Mouse (Mus musculus) CH12.LX (cell line): ENCODE results near the gene Sfxn3. TPM values are rescaled to one million over a fixed set of nuclear protein-coding genes. Genes with fewer than 3 reads are reported as not detected.

Experiments used
- DNase-seq: peaks from one replicate; pipeline ENCODE4 v3.0.0-alpha.2; 2013; ENCODE audit errors: extremely low read depth
- H3K27ac ChIP-seq: 2 replicates; pipeline ENCODE4 v1.5.1; 2012; ENCODE audit warnings: low read depth, mild to moderate bottlenecking, control low read depth, moderate library complexity; ENCODE audit not compliant: insufficient read depth
- H3K27me3 ChIP-seq: replicated peaks from 2 replicates; pipeline ENCODE3; 2012; ENCODE audit warnings: inconsistent platforms
- H3K36me3 ChIP-seq, 2 experiments: replicated peaks in 1 of 2; 2 replicates each; pipeline versions ENCODE3 to v1.6.1; 2012; ENCODE audit warnings: inconsistent platforms in 1 of 2, low read length in 1 of 2, mild to moderate bottlenecking in 1 of 2, mixed read lengths in 1 of 2, moderate library complexity in 1 of 2; ENCODE audit not compliant: control insufficient read depth in 1 of 2, insufficient read depth in 1 of 2
- H3K4me1 ChIP-seq, 2 experiments: 2 replicates each; pipeline ENCODE4 v1.6.1; 2012; ENCODE audit warnings: inconsistent platforms in 1 of 2, moderate library complexity in 1 of 2; ENCODE audit not compliant: insufficient read depth in 2 of 2, control insufficient read depth in 1 of 2
- H3K4me2 ChIP-seq: 2 replicates; pipeline ENCODE4 v1.6.1; 2012; ENCODE audit warnings: low read depth, mild to moderate bottlenecking, control low read depth; ENCODE audit not compliant: poor library complexity, insufficient read depth, severe bottlenecking
- H3K4me3 ChIP-seq, 3 experiments: fragments of 150-350 bp in 1 of 3; sonication (generic) in 1 of 3; replicated peaks in 1 of 3; 2 replicates each; pipeline versions ENCODE3 to v1.5.1; 2011 to 2012; ENCODE audit warnings: low read depth in 2 of 3, low read length in 2 of 3, mild to moderate bottlenecking in 2 of 3, moderate library complexity in 2 of 3, control low read depth in 1 of 3, improper control_type of control experiment in 1 of 3, inconsistent platforms in 1 of 3, mixed read lengths in 1 of 3; ENCODE audit not compliant: poor library complexity in 1 of 3
- H3K79me2 ChIP-seq: replicated peaks from 2 replicates; pipeline ENCODE4 v1.6.1; 2012; ENCODE audit warnings: mild to moderate bottlenecking, moderate library complexity; ENCODE audit not compliant: control insufficient read depth, poor library complexity, insufficient read depth, severe bottlenecking; ENCODE audit errors: extremely low read depth
- H3K9ac ChIP-seq: 2 replicates; pipeline ENCODE4 v1.6.1; 2012; ENCODE audit warnings: low read depth, mild to moderate bottlenecking, control low read depth, moderate library complexity; ENCODE audit not compliant: insufficient read depth
- H3K9me3 ChIP-seq: replicated peaks from 2 replicates; pipeline ENCODE3; 2012; ENCODE audit warnings: low read length, inconsistent platforms, mixed read lengths
- BHLHE40 ChIP-seq: IDR thresholded peaks from 2 replicates; pipeline ENCODE4 v1.6.1; 2011; ENCODE audit warnings: mild to moderate bottlenecking, low read depth, low read length, improper control_type of control experiment
- CHD1 ChIP-seq: IDR thresholded peaks from 2 replicates; pipeline ENCODE4 v1.6.1; 2012; ENCODE audit warnings: low read depth, low read length, improper control_type of control experiment, inconsistent platforms
- CHD2 ChIP-seq: IDR thresholded peaks from 2 replicates; pipeline ENCODE4 v1.6.1; 2011; ENCODE audit warnings: low read length, improper control_type of control experiment
- CTCF ChIP-seq, 2 experiments: IDR thresholded peaks in 1 of 2; conservative IDR thresholded peaks in 1 of 2; 2 replicates each; pipeline ENCODE4 v1.5.1; 2011 to 2012; ENCODE audit warnings: low read depth in 2 of 2, low read length in 2 of 2, improper control_type of control experiment in 1 of 2, inconsistent platforms in 1 of 2, mild to moderate bottlenecking in 1 of 2, moderate library complexity in 1 of 2
- E2F4 ChIP-seq: IDR thresholded peaks from 2 replicates; pipeline ENCODE4 v1.6.1; 2011; ENCODE audit warnings: low read depth, low read length, improper control_type of control experiment; ENCODE audit not compliant: insufficient replicate concordance
- ELF1 ChIP-seq: IDR thresholded peaks from 2 replicates; pipeline ENCODE4 v1.6.1; 2014; ENCODE audit warnings: low read depth, mild to moderate bottlenecking, inconsistent platforms, low read length, improper control_type of control experiment
- GABPA ChIP-seq: IDR thresholded peaks from 2 replicates; pipeline ENCODE4 v1.6.1; 2012; ENCODE audit warnings: low read depth, low read length, improper control_type of control experiment, inconsistent platforms; ENCODE audit not compliant: insufficient replicate concordance
- JUN ChIP-seq: IDR thresholded peaks from 2 replicates; pipeline ENCODE4 v1.6.1; 2011; ENCODE audit warnings: low read depth, mild to moderate bottlenecking, low read length, improper control_type of control experiment, moderate library complexity; ENCODE audit not compliant: insufficient read depth
- KAT2A ChIP-seq: IDR thresholded peaks from 2 replicates; pipeline ENCODE4 v1.6.1; 2012; ENCODE audit warnings: low read length, improper control_type of control experiment, inconsistent platforms; ENCODE audit not compliant: insufficient replicate concordance
- MAZ ChIP-seq: IDR thresholded peaks from 2 replicates; pipeline ENCODE4 v1.6.1; 2012; ENCODE audit warnings: low read depth, mild to moderate bottlenecking, inconsistent platforms, low read length, improper control_type of control experiment, moderate library complexity
- MYC ChIP-seq: IDR thresholded peaks from 2 replicates; pipeline ENCODE4 v1.6.1; 2011; ENCODE audit warnings: low read depth, mild to moderate bottlenecking, improper control_type of control experiment, low read length
- NRF1 ChIP-seq: IDR thresholded peaks from 2 replicates; pipeline ENCODE4 v1.6.1; 2014; ENCODE audit warnings: low read depth, mild to moderate bottlenecking, inconsistent platforms, low read length, improper control_type of control experiment, moderate library complexity
- PAX5 ChIP-seq: IDR thresholded peaks from 2 replicates; pipeline ENCODE4 v1.6.1; 2012; ENCODE audit warnings: low read length, inconsistent platforms, mixed read lengths
- RAD21 ChIP-seq: IDR thresholded peaks from 2 replicates; pipeline ENCODE4 v1.6.1; 2011; ENCODE audit warnings: low read depth, mild to moderate bottlenecking, low read length, improper control_type of control experiment, moderate library complexity
- RCOR1 ChIP-seq: conservative IDR thresholded peaks from 2 replicates; pipeline ENCODE4 v1.6.1; 2012; ENCODE audit warnings: low read depth, mild to moderate bottlenecking, inconsistent platforms, low read length, improper control_type of control experiment
- SIN3A ChIP-seq: IDR thresholded peaks from 2 replicates; pipeline ENCODE4 v1.6.1; 2012; ENCODE audit warnings: low read length, improper control_type of control experiment, inconsistent platforms
- SMC3 ChIP-seq: IDR thresholded peaks from 2 replicates; pipeline ENCODE4 v1.6.1; 2011; ENCODE audit warnings: low read depth, low read length, improper control_type of control experiment
- TBP ChIP-seq: conservative IDR thresholded peaks from 2 replicates; pipeline ENCODE4 v1.6.1; 2011; ENCODE audit warnings: low read depth, low read length, improper control_type of control experiment
- USF1 ChIP-seq: IDR thresholded peaks from 2 replicates; pipeline ENCODE4 v1.6.1; 2014; ENCODE audit warnings: low read depth, mild to moderate bottlenecking, inconsistent platforms, low read length, improper control_type of control experiment
- USF2 ChIP-seq: conservative IDR thresholded peaks from 2 replicates; pipeline ENCODE4 v1.6.1; 2011; ENCODE audit warnings: low read depth, low read length, improper control_type of control experiment
- ZC3H11A ChIP-seq: IDR thresholded peaks from 2 replicates; pipeline ENCODE4 v1.6.1; 2012; ENCODE audit warnings: low read depth, mild to moderate bottlenecking, inconsistent platforms, low read length, improper control_type of control experiment
- ZMIZ1 ChIP-seq: IDR thresholded peaks from 2 replicates; pipeline ENCODE4 v1.6.1; 2012; ENCODE audit warnings: low read depth, mild to moderate bottlenecking, inconsistent platforms, low read length, improper control_type of control experiment
- dilution Hi-C: fragments of 300-500 bp; cut with MboI; formaldehyde crosslinking; loops from 2 replicates; pipeline ENCODE4 v1.14.3; 2020; ENCODE audit warnings: low sequenced_read_pairs; ENCODE audit not compliant: extremely low pct_unique_long_range_greater_than_20kb, extremely low pct_ligation_motif_present
- in situ Hi-C: fragments of 300-500 bp; cut with MboI; formaldehyde crosslinking; loops from 3 replicates; pipeline ENCODE4 v1.14.3; 2019; ENCODE audit warnings: low sequenced_read_pairs, low pct_ligation_motif_present, low pct_unique_long_range_greater_than_20kb, mixed read lengths
- polyA plus RNA-seq: library from polyadenylated mRNA; unstranded; fragments of >175 nt; gene quantifications from 2 replicates; pipeline ENCODE4 v1.2.1, GENCODE M21; 2012; ENCODE audit warnings: low read depth; ENCODE audit not compliant: insufficient read length
- total RNA-seq, 2 experiments: library from RNA; depleted of rRNA; stranded (reverse); fragments of 300-350 nt in 1 of 2; fragments of >200 nt in 1 of 2; gene quantifications; 2 replicates each; pipeline ENCODE4 v1.2.3; 2012 to 2014

Sfxn3 gene
- total and polyA plus RNA-seq, 3 experiments = 1.4 to 4.2 (median 3.6) TPM

- in situ Hi-C loops = no loop called here
- Histone ChIP-seq H3K4me3 (no peak overlapping the region), H3K27me3 (peaks cover 4% of the 10 kb centered on the region)
Measured at GRCm38 (mm10) chr19:45067758-45068510, 20.6 kb downstream of the Sfxn3 start.

GRCm38 (mm10) chr19:45073871-45074542 lies 26.7 kb downstream of the Sfxn3 start:
- DNase-seq = peak; percentile 87
- peaks cover 2 to 31% of the 10 kb centered on the region in 2 experiments; a peak in 2 of 4 replicates for H3K4me1 ChIP-seq
- dilution Hi-C loops = no loop called here

More at GRCm38 (mm10) chr19:45067758-45068510, 20.6 kb downstream of the Sfxn3 start:
- Histone ChIP-seq H3K9ac (no peak overlapping the region), H3K4me1 (peaks cover 0 to 5% of the 10 kb centered on the region in 2 experiments; a peak in 2 of 4 replicates), H3K36me3 (no peaks in the 10 kb centered on the region), H3K4me2 (no peak overlapping the region), H3K27ac (no peak overlapping the region), H3K79me2 (no peaks in the 10 kb centered on the region), H3K9me3 (no peaks in the 10 kb centered on the region)
- DNase-seq = no peak
- TF ChIP-seq TBP = peak; percentile 77
- TF ChIP-seq JUN = no peak
- dilution Hi-C loops = no loop called here

GRCm38 (mm10) chr19:45074580-45075322 lies 27.4 kb downstream of the Sfxn3 start, which contains the start of gene Kazald1:
Gene Kazald1 (plus strand): TSS chr19:45075241.
- peak within 1 kb of the TSS; percentile 96 for H3K27ac ChIP-seq
- no peaks in the 10 kb centered on the region for H3K36me3 ChIP-seq
- peaks cover 2% of the 10 kb centered on the region for H3K9me3 ChIP-seq
- H3K27me3 ChIP-seq = peaks cover 40% of the 10 kb centered on the region
- peak within 1 kb of the TSS; percentile 88 for H3K4me2 ChIP-seq
- peak within 1 kb of the TSS; percentile 92 for H3K9ac ChIP-seq
- H3K4me1 ChIP-seq = peaks cover 2 to 31% of the 10 kb centered on the region in 2 experiments; a peak in 2 of 4 replicates
- dilution Hi-C loops (no loop called here), in situ Hi-C loops (no loop called here)
- peak; percentile 92 for DNase-seq
- H3K4me3 ChIP-seq = peak within 1 kb of the TSS; percentile 64 to 74 (median 65)
- no peaks in the 10 kb centered on the region for H3K79me2 ChIP-seq
- TF ChIP-seq USF2 (no peak), RCOR1 (no peak), ZC3H11A (no peak), ELF1 (peak; percentile 57; the same call in 1 of the 2 replicates), MAZ (0 out of 2 replicates have a peak, but pooled peaks have one; percentile 4), SMC3 (no peak), KAT2A (no peak), NRF1 (peak; percentile 90), PAX5 (no peak), CHD1 (no peak), TBP (peak; percentile 67), SIN3A (0 out of 2 replicates have a peak, but pooled peaks have one; percentile 19), CHD2 (peak; percentile 99), E2F4 (no peak; the same call in 1 of the 2 replicates), JUN (no peak), USF1 (no peak)

More at GRCm38 (mm10) chr19:45073871-45074542, 26.7 kb downstream of the Sfxn3 start:
- TF ChIP-seq SMC3 (peak; percentile 63), GABPA (no peak), MYC (peak; percentile 68; the same call in 1 of the 2 replicates), SIN3A (no peak), NRF1 (no peak), RAD21 (peak; percentile 66), CTCF (conservative IDR thresholded peaks at IDR 0.05 in 1 of 2, IDR thresholded peaks at IDR 0.05 in 1 of 2; ENCODE audit: low read depth in 2 of 2, low read length in 2 of 2) (peak; percentile 76 to 85), ZMIZ1 (no peak), BHLHE40 (peak; percentile 73)
- TF ChIP-seq, all 38 proteins: peak for 5
- H3K9ac ChIP-seq = peak overlapping the region; percentile 92
- in situ Hi-C loops = no loop called here
- H3K4me2 ChIP-seq = peak overlapping the region; percentile 33
- H3K27ac ChIP-seq = peak overlapping the region; percentile 96; the same call in 1 of the 2 replicates
- H3K36me3 ChIP-seq = no peaks in the 10 kb centered on the region
- H3K79me2 ChIP-seq = no peaks in the 10 kb centered on the region
- H3K9me3 ChIP-seq = no peaks in the 10 kb centered on the region
- peaks cover 34% of the 10 kb centered on the region for H3K27me3 ChIP-seq
- peak overlapping the region; percentile 64 to 74 (median 65) for H3K4me3 ChIP-seq
